Mouse (Mus musculus): ENCODE data around the gene Megf6.
A peak's percentile ranks its signal among the peaks of the same experiment; 100 is the strongest.

The Megf6 gene

DNA sequence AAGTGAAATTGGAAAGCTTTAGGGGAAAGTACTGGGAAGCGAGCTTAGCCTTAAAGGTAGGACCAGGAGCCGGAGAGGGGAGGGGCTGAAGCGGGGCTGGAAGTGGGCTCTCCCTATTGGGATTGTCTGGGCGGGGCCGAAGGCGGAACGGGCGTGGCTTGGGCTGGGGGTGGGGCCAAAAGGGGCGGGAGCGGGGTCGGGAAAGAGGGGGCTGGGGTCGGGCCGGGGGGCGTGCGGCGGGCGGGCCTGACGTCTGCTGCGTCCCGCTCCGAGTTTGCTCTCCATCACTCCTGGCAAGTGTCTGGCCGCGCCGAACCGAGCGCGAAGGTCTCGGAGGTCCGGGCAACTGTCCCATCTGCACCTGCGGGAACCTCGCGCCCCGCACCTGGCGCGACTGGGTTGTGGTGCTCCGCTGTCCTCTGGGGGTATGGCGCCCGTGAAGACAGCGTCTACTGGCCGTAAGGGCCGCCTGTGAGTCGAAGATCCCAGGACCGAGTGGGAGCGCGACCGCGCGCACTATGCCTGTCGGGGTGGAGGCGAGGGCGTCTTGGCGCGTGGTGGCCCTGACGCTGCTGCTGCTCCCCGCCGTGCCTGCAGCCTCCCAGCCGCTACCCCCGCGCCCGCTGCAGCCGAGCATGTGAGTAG lies at the start of gene Megf6:
Gene Megf6, plus strand, starts transcription at position 225 of the 645 bp plus-strand sequence.
- DNase-seq = no peak

DNA sequence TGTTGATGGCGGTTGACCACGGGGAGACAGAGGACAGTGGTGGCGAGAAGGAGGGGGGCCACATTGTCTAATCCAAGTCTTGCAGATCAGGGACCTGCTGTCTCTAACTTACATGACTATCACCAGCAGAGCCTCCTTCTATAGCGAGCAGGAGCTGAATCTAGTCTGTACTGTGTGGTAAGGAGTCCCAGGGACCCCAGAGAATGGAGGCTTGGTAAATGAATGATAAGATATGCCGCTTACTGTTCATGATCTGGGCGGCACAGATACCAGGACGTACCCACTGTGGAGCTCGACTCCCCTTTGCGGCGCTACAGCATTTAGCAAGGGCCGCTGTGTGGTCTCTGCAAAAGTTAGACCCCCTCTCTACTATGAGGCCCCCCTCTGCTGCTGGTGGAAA lies 48.7 kb upstream of the Megf6 start:
- DNase-seq = no peak

DNA sequence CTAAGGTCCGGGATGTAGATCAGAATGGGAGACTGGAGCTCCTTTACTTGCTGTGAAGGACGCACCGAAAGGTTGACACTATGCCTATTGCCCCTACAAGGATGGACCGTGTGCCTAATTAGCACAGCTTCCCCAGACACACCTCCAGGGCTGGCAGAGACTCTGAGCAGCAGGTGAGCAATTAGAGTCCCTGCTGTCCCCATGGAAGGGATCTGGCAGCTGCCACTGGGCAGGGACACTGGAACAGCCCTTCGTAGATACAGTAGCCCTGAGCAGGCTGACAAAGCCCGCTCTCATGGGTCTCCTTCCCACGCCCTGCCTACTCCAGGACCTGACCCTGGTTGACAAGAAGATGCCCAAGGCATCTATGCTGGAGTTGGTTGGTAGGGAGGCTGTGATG lies 48.2 kb upstream of the Megf6 start:
- no peak for DNase-seq

DNA sequence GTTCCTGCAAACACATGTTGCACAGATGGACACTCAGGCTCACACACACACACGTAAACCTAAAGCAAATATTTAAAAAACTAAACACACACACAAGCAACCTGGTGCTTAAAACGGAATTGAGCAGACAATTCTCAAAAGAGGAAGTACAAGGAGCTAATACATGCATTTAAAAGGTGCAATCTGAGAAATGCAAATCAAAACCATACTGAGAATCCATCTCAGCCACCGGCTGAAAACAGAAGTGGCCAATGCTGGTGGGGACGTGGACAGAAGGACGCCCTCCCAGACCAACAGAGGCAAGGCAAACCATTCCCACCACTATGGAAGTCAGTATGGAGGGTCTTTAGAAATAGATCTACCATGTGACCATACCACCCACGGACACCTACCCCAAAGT lies 47.0 kb upstream of the Megf6 start:
- DNase-seq = no peak

DNA sequence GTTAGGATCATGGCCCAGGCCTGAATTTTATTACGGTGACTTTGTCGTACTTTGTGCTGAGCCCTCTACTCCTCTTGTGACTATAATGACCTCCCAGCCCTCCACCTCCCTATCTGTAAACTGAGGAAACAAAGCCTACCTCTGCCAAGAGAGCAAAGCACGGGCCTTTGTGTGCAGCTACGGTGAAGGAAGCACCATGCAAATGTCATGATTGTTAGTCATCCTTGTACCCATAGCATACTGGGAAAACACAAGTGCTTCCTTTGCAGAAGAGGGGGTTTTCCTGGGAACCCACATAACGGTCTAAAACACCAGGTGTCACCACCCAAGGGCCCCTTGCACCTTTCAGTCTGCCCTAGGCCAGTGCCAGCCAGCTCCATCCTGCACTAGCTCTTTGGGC lies 45.3 kb upstream of the Megf6 start:
- DNase-seq = no peak

DNA sequence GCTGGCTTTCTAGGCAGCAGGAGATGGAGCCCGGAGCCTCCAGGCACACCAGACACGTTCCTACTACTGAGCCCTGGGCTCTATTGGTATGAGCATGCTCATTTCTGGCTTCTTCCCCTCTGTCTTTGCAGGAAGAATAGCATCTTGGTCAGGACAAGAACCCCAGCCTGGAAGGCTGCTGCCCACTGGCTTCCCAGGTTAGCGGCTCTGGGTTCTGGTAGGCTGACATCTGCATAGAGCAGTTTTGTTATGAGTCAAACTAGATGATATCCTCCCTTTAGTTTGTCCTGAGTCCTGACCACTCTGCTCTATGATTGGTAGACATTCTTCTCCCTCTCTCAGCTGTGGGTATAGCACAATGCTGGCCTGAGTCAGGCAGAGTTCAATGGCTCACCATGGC lies 43.3 kb upstream of the Megf6 start:
- no peak for DNase-seq

DNA sequence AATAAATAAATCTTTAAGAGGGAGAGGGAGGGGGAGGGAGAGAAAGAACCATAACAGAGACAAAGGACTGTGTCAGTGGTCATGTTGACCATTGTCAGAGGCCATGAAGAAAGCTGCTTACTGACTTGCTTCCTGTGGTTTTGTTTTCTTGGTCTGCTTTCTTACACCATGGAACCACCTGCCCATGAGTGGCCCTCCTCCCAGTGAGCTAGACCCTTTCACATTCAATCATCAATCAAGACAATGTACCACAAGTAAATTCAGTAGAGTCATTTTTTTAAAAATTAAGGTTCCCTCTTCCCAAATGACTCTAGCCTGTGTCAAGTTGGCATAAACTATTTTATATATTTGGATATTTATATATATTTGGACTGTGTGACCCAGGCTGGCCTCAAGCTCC lies 40.6 kb upstream of the Megf6 start:
- no peak for DNase-seq

DNA sequence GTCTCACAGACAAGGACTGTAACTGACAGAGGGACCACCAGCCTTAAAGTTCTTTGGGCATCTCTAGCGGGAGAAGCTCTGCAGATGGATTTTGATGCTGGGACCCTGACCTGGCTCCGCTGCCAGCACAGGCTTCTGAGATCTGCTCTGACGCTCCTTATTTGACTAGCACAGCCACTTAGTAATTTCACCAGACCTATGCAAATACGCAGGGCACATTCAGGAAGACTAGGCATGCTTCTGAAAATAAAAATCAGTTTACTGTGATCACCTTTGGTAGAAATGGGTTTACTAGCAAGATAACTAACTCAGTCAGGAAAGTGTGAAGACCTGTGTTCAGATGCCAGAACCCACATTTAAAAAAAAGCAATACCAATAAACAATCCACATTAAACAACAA lies 38.6 kb upstream of the Megf6 start:
- no peak for DNase-seq

DNA sequence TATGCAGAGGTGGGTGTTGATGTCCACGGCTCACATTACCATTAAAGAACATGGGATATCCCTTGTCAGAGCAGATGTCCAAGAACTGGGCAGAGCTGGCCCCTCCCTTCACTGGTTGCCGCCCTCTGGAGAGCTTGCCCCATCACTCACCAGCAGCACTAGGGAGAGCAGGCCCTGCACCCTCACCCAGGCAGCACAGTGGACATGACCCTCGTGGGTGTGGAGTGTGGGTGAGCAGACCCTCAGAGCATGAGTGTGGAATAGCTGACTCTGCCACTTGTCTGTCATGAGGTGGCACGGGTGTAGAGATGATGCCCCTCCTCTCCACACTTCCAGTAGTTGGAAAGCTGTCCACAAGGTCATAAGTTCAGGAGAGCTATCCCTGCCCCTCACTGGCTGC lies 35.7 kb upstream of the Megf6 start:
- no peak for DNase-seq

DNA sequence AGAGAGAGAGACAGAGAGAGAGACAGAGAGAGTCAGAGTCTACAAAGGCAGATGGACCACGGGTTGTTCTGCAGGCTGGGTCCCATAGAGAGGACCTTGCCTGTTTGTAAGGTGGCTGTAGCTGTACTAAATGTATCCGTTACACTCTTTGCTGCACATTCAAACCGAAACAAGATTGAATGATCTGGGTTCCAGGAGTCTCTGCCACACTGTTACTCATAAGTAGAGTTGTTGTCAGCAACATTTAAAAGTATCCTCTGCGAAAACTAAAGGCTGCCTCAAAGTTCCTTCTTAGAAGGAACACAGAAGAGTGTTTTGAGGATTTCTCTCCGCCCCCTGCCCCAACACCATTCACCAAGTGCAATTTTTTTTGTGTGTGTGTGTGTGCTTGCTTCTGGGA lies 33.4 kb upstream of the Megf6 start:
- DNase-seq = no peak

DNA sequence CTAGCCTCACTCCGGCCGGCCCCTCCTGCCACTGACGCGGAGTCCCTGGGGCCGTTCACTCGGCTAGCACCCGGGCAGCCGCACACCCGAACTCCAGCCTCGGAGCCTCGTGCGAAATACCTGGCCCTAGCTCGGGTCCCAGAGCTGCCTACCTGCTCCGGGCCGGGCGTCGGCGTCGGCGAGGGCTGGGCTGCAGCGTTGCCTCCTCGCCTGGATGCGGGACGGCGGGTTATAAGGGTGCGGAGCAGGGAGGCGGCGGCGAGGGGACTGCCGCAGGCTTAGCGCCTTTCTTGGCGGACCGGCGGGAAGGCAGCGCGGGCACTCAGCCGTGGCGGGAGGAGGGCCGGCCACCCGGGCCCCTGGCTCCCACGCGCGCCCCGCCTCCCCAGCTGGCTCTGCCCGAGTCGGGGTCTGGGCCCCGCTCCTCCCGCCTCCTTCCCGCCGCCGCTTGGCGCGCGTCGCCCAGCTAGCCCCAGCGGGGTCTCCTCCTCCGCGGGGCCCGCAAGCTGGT lies 30.8 kb upstream of the Megf6 start:
- DNase-seq = no peak

DNA sequence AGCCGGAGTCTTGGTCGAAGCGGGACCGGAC lies 30.5 kb upstream of the Megf6 start, which contains the start of gene Trp73:
Gene Trp73, minus strand, starts transcription at position 27 of the 31 bp plus-strand sequence.
- DNase-seq = no peak

DNA sequence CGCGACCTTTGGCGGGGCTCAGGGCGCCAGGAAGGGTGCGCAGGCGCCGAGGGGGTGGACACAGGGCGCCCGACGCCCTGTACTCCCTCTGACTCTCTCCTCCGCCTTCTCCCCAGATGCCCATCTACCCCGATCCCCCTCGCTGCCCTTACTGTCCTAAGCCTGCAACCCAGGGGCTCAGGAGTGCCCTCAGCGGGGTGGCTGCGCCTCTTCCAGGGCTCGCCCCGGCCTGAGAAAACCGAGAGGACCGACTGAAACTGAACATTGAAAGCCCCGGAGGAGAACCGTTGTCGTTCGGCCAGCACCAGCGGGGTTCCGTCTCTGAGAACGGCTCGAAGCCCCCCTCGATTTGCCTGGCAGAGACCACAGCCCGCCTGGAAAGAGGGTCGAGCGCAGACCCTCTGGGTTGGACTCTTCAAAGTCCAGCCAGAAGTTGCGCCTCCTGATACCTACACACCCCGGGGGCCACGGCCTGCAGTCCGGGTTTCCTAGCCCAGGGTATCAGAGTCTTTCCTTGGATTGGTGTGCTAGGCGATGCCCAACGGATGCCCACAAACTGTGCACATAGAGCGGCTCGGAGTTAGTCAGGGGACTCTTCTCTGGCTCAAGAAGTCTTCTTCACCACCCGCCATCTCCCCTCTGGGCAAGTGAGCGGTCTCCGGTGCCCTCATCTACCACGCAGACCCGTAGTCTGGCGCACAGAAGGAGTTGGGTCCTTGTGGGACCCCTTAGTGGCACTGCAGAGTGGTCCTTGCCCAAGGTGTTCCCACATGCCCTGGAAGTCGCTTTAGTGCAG lies 30.1 kb upstream of the Megf6 start:
- DNase-seq = no peak

DNA sequence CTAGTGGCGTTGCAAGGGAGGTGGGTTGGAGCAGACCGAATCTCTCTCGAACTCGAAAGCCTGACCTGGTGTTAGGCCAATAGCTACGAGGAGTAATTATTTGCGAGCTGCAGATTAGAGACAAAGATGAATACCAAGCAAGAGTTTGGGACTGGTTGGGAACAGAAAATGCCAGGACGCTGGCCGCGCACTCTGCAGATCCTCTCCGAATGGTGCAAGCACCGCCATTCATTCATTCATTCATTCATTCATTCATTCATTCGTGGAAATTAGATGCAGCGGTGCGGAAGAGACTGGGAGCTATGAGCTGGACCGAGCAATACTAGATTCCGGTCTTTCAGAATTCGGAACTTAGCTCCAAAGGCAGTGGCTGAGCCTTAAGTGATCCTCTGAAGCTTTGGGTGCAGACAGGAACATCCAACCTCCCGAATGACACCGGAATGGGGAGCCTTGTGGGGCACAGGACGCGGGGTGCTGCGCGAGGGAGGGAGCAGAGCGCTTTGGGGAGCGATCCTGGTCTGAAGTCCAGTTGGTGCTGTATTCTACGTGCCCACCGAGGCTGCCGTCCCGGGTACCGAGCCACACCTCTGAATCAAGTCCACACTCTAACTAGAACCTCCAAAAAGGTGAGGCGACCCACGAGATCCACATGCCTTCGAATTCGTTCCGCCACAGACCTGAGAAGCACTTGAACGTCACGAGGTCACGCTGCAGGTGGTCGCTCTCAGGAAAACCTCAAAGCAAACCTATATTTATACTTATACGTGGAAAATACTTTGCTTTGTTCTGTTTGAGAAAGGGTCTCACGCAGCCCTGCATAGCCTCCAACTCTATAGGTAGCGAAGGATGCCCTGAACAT lies 29.3 kb upstream of the Megf6 start:
- no peak for DNase-seq

DNA sequence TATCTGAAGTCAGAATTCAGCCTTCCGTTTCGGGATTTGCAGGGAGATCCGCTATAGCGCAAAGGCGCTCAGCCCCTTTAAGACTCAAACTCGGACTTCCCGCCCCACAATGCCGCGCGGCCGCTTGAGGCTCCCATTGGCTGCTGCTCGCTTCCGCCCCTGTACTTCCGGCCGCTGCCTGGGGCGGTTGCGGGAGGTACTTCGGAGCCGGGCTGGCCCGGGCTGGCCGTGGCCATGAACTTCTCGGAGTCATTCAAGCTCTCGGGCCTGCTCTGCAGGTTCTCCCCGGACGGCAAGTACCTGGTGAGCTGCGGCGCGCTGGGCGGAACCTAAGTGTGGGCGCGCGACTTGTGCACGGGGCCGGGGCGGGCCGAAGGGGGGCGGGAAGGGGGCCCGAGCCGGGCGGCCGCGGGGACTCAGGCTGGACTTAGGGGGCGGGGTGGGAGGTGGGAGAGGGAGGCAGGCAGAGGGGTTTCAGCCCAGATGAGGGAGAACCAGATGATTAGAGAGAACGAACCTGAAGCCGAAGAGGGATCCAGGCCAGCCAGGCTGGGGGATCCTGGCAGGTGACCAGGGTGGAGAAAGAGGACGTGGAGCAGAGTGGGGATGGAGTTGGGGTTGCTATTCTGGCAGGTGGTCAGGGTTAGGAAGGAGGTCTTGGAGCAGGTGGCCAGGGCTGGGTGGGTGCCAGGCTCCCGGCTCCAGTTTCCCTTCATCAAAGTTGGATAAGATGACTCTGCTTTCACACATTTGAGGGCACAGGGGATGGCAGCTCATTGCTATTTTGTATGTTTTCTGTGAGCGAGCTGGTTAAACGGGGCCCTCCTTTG lies 28.1 kb upstream of the Megf6 start, which contains the start of gene Wrap73:
Gene Wrap73, plus strand, starts transcription at position 162 of the 830 bp plus-strand sequence.
- DNase-seq = peak; percentile 99

DNA sequence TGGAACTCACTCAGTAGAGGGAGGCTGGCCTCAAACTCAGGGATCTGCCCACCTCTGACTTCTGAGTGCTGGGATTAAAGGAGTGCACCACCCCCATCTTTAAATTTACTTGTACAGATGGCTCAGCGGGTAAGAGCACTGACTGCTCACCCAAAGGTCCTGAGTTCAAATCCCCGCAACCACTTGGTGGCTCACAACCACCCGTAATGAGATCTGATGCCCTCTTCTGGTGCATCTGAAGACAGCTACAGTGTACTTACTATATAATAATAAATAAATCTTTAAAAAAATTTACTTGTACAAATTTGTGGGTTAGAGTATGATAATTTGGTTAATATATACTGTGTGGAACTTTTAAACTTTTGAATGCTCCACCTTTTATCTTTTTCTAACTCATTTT lies 25.8 kb upstream of the Megf6 start:
- no peak for DNase-seq

DNA sequence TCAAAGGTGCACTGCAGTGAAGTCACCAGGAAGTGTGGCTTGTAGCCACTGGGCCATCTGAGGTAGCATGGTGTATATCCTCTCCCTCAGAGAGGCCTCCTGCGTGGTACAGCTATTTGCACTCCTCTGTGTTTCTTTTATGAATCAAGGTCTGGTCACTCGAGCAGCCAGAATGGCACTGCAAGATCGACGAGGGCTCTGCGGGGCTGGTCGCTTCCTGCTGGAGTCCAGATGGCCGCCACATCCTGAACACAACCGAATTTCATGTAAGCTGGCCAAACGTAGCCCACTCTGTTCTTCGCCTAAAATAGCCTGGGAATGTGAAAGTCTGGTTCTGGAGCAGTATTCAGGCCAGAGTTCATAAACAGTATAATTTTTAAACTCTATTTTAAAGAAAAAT lies 24.2 kb upstream of the Megf6 start:
- DNase-seq = no peak

DNA sequence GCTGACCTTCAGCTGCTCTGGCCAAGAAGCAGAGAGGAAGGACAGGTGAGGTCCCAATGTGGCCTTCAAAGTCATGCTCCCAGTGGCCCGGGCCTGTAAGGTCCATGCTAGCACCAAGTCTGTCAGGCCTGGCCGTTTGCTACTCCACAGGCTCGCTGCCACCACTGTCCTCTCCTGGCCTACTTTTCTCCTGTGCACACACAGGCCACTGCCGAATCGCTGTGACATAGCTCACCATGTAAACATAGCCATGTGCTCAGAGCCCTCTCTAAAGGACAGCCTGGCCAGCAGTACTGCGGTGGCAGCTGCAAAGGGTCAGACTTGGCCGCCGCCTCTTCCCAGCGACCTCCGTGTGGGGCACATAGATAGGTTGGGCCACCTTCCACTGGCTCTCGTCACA lies 16.4 kb upstream of the Megf6 start:
- DNase-seq = no peak

DNA sequence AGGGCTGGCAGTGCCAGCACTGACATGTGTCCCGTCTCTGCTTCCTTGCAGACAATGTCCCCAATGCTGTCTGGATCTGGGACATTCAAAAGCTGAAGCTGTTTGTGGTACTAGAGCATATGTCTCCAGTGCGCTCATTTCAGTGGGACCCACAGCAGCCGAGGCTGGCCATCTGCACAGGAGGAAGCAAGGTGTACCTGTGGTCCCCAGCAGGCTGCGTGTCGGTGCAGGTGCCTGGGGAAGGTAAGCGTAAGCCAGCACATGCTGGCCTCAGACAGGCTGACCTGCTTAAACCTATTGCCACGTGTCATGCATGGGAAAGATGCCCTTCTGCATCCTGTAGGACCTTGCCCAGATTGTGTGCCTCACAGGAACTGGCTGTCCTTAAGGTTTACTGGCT lies 14.5 kb upstream of the Megf6 start:
- DNase-seq = no peak

DNA sequence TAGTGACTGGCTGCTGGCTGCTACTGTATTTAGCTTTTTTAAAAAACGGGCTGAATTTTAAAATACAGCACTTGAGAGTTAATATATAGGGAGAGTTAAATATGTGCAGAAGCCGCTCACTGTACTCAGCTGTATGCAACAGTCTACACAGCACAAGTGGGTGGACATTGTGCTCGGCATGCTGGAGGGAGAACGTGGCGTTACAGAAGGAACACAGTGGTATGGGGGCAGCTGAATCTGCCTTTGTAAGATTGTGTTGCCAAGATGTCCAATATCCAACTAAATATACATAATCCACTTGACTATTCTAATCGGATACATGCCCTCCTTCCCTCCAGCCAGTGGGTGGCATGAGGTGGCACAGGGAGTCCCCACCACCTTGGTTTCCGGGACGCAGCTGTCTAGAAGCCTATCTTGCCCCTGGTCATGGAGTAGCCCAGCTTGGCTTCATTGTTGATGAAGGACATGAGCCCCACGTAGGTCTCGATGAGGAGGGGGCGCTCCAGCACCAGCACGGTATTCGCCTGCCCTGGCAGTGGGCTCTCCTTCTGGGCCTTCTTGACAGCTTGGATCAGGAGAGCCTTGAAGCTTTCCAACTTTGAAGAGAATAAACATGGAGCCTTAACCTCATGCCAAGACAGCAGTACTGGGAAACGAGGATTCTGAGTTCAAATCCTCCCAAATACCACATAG lies 12.4 kb upstream of the Megf6 start:
- DNase-seq = no peak

DNA sequence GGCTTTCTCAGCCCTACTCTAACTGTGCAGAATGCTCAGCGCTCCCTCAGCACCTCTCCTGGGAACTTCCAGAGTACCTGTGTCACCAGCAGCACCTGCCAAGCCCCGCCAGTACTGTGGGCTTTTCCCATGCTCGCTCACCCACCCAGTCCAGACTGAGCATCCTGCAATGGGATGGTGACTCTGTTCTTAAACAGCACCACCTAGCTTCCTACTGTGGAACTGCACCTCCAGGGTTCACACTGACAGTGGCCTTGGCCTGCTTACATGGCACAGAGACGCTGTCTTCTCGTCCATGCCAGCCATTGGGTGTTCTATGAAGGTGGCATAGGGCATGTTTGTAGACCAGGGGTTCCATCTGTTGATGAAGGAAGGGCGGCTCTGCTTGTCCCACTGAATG lies 11.5 kb upstream of the Megf6 start:
- DNase-seq = peak; percentile 98

DNA sequence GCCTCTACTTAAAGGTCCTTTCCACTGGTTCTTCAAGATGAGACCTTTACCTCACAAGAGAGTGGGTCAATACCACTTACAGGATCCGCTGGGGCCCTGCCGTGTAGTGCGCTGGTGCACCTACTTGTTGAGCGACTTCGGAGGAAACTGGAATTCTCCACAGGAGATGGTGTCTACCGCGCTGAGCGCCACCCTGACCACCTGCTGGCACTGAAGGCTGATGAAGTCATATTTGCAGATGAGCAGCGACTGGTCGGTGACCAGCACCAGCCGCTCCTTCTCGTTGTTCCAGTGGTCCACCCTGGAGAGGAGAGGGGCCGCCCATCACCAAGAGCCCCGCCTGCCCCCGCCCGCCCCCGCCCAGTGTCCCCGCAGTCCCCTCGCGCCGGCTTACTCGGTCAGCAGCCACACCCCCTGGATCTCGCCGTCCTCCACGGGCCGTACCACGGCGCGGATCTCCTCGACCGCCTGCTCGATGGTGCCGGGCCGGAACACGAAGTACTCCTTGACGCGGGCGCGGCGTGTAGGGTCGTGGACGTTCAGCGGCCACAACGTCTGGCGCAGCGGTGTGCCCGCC lies 10.5 kb upstream of the Megf6 start:
- DNase-seq = no peak

All from heart, adult 11 months (tissue).